Mouse (Mus musculus) central nervous system, embryonic 11.5 days (tissue): ENCODE measurements around the gene Ccnf. TPM values are rescaled to one million over a fixed set of nuclear protein-coding genes. Genes with fewer than 3 reads are reported as not detected.

Experiments
- polyA plus RNA-seq: library from polyadenylated mRNA; depleted of rRNA; stranded (reverse); fragments of >200 nt; gene quantifications from 2 replicates; pipeline ENCODE4 v1.2.3, GENCODE M21; 2012; rRNA removed

The Ccnf gene
- 57.5 and 58.4 TPM in 2 replicates for polyA plus RNA-seq

GRCm38 (mm10) chr17:24251320-24252069 is at the start of gene Ccnf:
Gene Ccnf (minus strand): TSS chr17:24251484.

GRCm38 (mm10) chr17:24220435-24221411 is 30.6 kb downstream of the Ccnf start, which contains the start of gene Tedc2:
Gene Tedc2 (minus strand): TSS chr17:24220851.

GRCm38 (mm10) chr17:24209043-24209915 is 42.0 kb downstream of the Ccnf start, which contains the start of gene Ntn3:
Gene Ntn3 (minus strand): TSS chr17:24209531.

GRCm38 (mm10) chr17:24205284-24205888 is 45.9 kb downstream of the Ccnf start, which contains the start of gene Tbc1d24:
Gene Tbc1d24 (minus strand): TSS chr17:24205562.

Other genes with a start within 250 kb of the Ccnf start
- gene Prss27, start 213.3 kb downstream of the Ccnf start, polyA plus RNA-seq: 0.15 TPM in 1 of 2 replicates, not detected in the other
- gene Kctd5, start 178.0 kb downstream of the Ccnf start, polyA plus RNA-seq: 46.7 and 67.8 TPM in 2 replicates
- 16.1 and 22.5 TPM in 2 replicates for gene Pdpk1, start 100.6 kb downstream of the Ccnf start, polyA plus RNA-seq
- gene Amdhd2, start 87.7 kb downstream of the Ccnf start, polyA plus RNA-seq: 32.4 and 42.6 TPM in 2 replicates
- 302 and 437 TPM in 2 replicates for gene Atp6v0c, start 81.8 kb downstream of the Ccnf start, polyA plus RNA-seq
- 20.8 and 26.1 TPM in 2 replicates for gene Tbc1d24, start 45.9 kb downstream of the Ccnf start, polyA plus RNA-seq
- gene Ntn3, start 42.0 kb downstream of the Ccnf start, polyA plus RNA-seq: 8.9 and 15.4 TPM in 2 replicates
- gene Tedc2, start 30.6 kb downstream of the Ccnf start, polyA plus RNA-seq: 35.9 and 38.6 TPM in 2 replicates
- 0.02 and 0.25 TPM in 2 replicates for gene Abca17, start 99.6 kb upstream of the Ccnf start, polyA plus RNA-seq
- gene Abca3, start 100.5 kb upstream of the Ccnf start, polyA plus RNA-seq: 12.7 and 15.1 TPM in 2 replicates
- 387 and 433 TPM in 2 replicates for gene Rnps1, start 163.1 kb upstream of the Ccnf start, polyA plus RNA-seq
- gene Eci1, start 175.2 kb upstream of the Ccnf start, polyA plus RNA-seq: 51.7 and 52.0 TPM in 2 replicates
- gene Dnase1l2, start 191.6 kb upstream of the Ccnf start, polyA plus RNA-seq: 11.3 and 13.6 TPM in 2 replicates
- gene E4f1, start 218.8 kb upstream of the Ccnf start, polyA plus RNA-seq: 45.4 and 62.2 TPM in 2 replicates
- gene Pgp, start 218.9 kb upstream of the Ccnf start, polyA plus RNA-seq: 39.5 and 70.0 TPM in 2 replicates
- 0.65 and 0.66 TPM in 2 replicates for gene Bricd5, start 222.4 kb upstream of the Ccnf start, polyA plus RNA-seq
- gene Mlst8, start 227.6 kb upstream of the Ccnf start, polyA plus RNA-seq: 29.8 and 44.7 TPM in 2 replicates
- gene Caskin1, start 237.1 kb upstream of the Ccnf start, polyA plus RNA-seq: 28.4 and 30.5 TPM in 2 replicates